In genomic region chr7:36679866-36680458, GRCm38 (mm10) we compare ENCODE assay signal across 8 mouse cellular contexts. TPM values are rescaled to one million over a fixed set of nuclear protein-coding genes. Genes with fewer than 3 reads are reported as not detected.
DNase-seq lines count a peak whose midpoint lies in the region; ATAC-seq lines count a peak whose summit lies in the region.

No protein-coding gene starts in this region.

- peak; percentile 16 to 33 for DNase-seq in cerebellum, postnatal 25 days
- DNase-seq in cerebellum, adult 9-11 months, result no peak
- no peak for DNase-seq in thymus, adult 18-20 months
- no peak for DNase-seq in cerebellum, adult 18-20 months
- DNase-seq in urinary bladder, postnatal 36 days (ENCODE audit: low spot score in 2 of 2), result no peak

- no peak for ATAC-seq in embryonic facial prominence, embryonic 13.5 days (ENCODE audit: insufficient number of reproducible peaks, insufficient read depth, low FRiP score, low TSS enrichment, low read depth)
- ATAC-seq in hindbrain, embryonic 13.5 days (ENCODE audit: low FRiP score), result 0 out of 2 replicates have a peak, but pooled peaks have one; percentile 10
- ATAC-seq in midbrain, embryonic 12.5 days (ENCODE audit: low FRiP score, low read depth), result peak; percentile 35; the same call in 1 of the 2 replicates

- H3K36me3 ChIP-seq in embryonic facial prominence, embryonic 13.5 days, result no peaks in the 10 kb centered on the region
- H3K36me3 ChIP-seq in hindbrain, embryonic 13.5 days, result no peaks in the 10 kb centered on the region
- H3K36me3 ChIP-seq in midbrain, embryonic 12.5 days, result no peaks in the 10 kb centered on the region

- no peak overlapping the region for H3K27ac ChIP-seq in embryonic facial prominence, embryonic 13.5 days
- no peak overlapping the region for H3K27ac ChIP-seq in hindbrain, embryonic 13.5 days
- no peak overlapping the region for H3K27ac ChIP-seq in midbrain, embryonic 12.5 days (replicated peaks)

- H3K27me3 ChIP-seq in embryonic facial prominence, embryonic 13.5 days, result peaks cover 75% of the 10 kb centered on the region
- H3K27me3 ChIP-seq in hindbrain, embryonic 13.5 days, result peaks cover 43% of the 10 kb centered on the region
- H3K27me3 ChIP-seq in midbrain, embryonic 12.5 days, result peaks cover 49% of the 10 kb centered on the region

- H3K4me1 ChIP-seq in embryonic facial prominence, embryonic 13.5 days, result peaks cover 22% of the 10 kb centered on the region
- H3K4me1 ChIP-seq in hindbrain, embryonic 13.5 days (replicated peaks), result peaks cover 23% of the 10 kb centered on the region
- peaks cover 23% of the 10 kb centered on the region for H3K4me1 ChIP-seq in midbrain, embryonic 12.5 days

- peak overlapping the region; percentile 27; the same call in 1 of the 2 replicates for H3K9ac ChIP-seq in embryonic facial prominence, embryonic 13.5 days
- peak overlapping the region; percentile 60 for H3K9ac ChIP-seq in hindbrain, embryonic 13.5 days
- H3K9ac ChIP-seq in midbrain, embryonic 12.5 days (replicated peaks), result peak overlapping the region; percentile 31; the same call in 1 of the 2 replicates

- WGBS in embryonic facial prominence, embryonic 13.5 days, result under 1% methylated on average over 17 of the region's 18 CpGs
- WGBS in hindbrain, embryonic 13.5 days, result 1% methylated on average over 18 of the region's 18 CpGs
- WGBS in midbrain, embryonic 12.5 days, result under 1% methylated on average over 17 of the region's 18 CpGs

- no peaks in the 10 kb centered on the region for H3K9me3 ChIP-seq in embryonic facial prominence, embryonic 13.5 days
- H3K9me3 ChIP-seq in hindbrain, embryonic 13.5 days, result no peaks in the 10 kb centered on the region
- no peaks in the 10 kb centered on the region for H3K9me3 ChIP-seq in midbrain, embryonic 12.5 days

- peak overlapping the region; percentile 29 for H3K4me3 ChIP-seq in embryonic facial prominence, embryonic 13.5 days
- H3K4me3 ChIP-seq in hindbrain, embryonic 13.5 days, result peak overlapping the region; percentile 28
- peak overlapping the region; percentile 32 for H3K4me3 ChIP-seq in midbrain, embryonic 12.5 days

- peak overlapping the region; percentile 57 for H3K4me2 ChIP-seq in embryonic facial prominence, embryonic 13.5 days
- peak overlapping the region; percentile 54 for H3K4me2 ChIP-seq in hindbrain, embryonic 13.5 days
- peak overlapping the region; percentile 60 for H3K4me2 ChIP-seq in midbrain, embryonic 12.5 days (replicated peaks)

RNA-seq across cellular contexts. Expression of gene Tshz3, which starts 18.0 kb away (rescaled TPM):
- 10.9 and 11.0 TPM in 2 replicates for polyA plus RNA-seq in embryonic facial prominence, embryonic 13.5 days (2015; fragmentation: Nextera tagmentation; extraction: Ambion mirVana)
- 37.1 and 39.9 TPM in 2 replicates for polyA plus RNA-seq in hindbrain, embryonic 13.5 days (2015; fragmentation: Nextera tagmentation; extraction: Ambion mirVana)
- polyA plus RNA-seq in midbrain, embryonic 12.5 days (2016; fragmentation: Nextera tagmentation; extraction: Ambion mirVana), result 4.9 and 5.6 TPM in 2 replicates

Comparison
In these comparisons a context has a peak if more than half of its experiments do, and no peak if none do; other contexts are left out.
1. DNase-seq: peak in cerebellum, postnatal 25 days (2 of 2); none in cerebellum, adult 9-11 months (single experiment), thymus, adult 18-20 months (0 of 2), cerebellum, adult 18-20 months (0 of 2) and urinary bladder, postnatal 36 days (0 of 2).
2. Peak in every context shown above with its lines, with median percentiles within 50 percentile points of each other: H3K4me2 ChIP-seq, H3K4me3 ChIP-seq and H3K9ac ChIP-seq.